Mouse (Mus musculus) ES-Bruce4 (cell line): ENCODE results near the gene Fgfr2.

Experiments
- EP300 ChIP-seq: IDR thresholded peaks from 2 replicates; pipeline ENCODE4 v1.6.1; 2011; ENCODE audit warnings: low read depth, low read length; ENCODE audit not compliant: insufficient read depth
- POLR2A ChIP-seq: IDR thresholded peaks from one replicate; pipeline ENCODE4 v1.8.1; 2011; ENCODE audit warnings: low read length; ENCODE audit not compliant: insufficient read depth

GRCm38 (mm10) chr7:130319799-130320556, 2803.2 kb downstream of the Fgfr2 start:
- TF ChIP-seq POLR2A, result no peak
- no peak for TF ChIP-seq EP300
